Mouse (Mus musculus) Patski (cell line): ENCODE measurements around the gene Gm13090. TPM values are rescaled to one million over a fixed set of nuclear protein-coding genes. Genes with fewer than 3 reads are reported as not detected.

ENCODE experiments used
- ATAC-seq: fragments of 100-300 bp; one replicate; pipeline ENCODE4 v1.8.0; 2021
- CTCF ChIA-PET: fragments of 350-600 bp; sonication (Branson Sonifier 250); formaldehyde crosslinking; loops from one replicate; lab custom pipeline; 2022; ENCODE audit warnings: inconsistent platforms; lab: Charles Lee
- POLR2A ChIA-PET: fragments of 350-600 bp; sonication (Branson Sonifier 250); formaldehyde crosslinking; loops from one replicate; lab custom pipeline; 2022; ENCODE audit warnings: antibody characterized with exemption, inconsistent platforms; lab: Charles Lee
- DNase-seq: peaks from one replicate; pipeline ENCODE4 v3.0.0-alpha.2; 2011; ENCODE audit warnings: low read depth, low spot score
- H3K27me3 ChIP-seq: fragments of 371-371 bp; one replicate; pipeline ENCODE4 v1.5.1; 2021
- CTCF ChIP-seq: fragments of 100-300 bp; IDR thresholded peaks from one replicate; pipeline ENCODE4 v1.5.1; 2021
- in situ Hi-C: fragments of 300-500 bp; cut with MboI; formaldehyde crosslinking; loops from 3 replicates; pipeline ENCODE4 v1.11.1; 2018; ENCODE audit warnings: low pct_unique_long_range_greater_than_20kb, mixed read lengths
- polyA plus RNA-seq: library from polyadenylated mRNA; unstranded; gene quantifications from one replicate; pipeline ENCODE4 v1.2.3, GENCODE M21; 2021

The Gm13090 gene
- polyA plus RNA-seq, 1 experiment from 2014 or later, result not detected

- POLR2A ChIA-PET, result no interaction called here
- H3K27me3 ChIP-seq, result peaks cover 26% of the 10 kb centered on the region
- DNase-seq (no peak), ATAC-seq (no peak)
- in situ Hi-C loops, result no loop called here
- CTCF ChIA-PET, result interaction anchor here (3.2 kb wide), 1 partner anchor 68 kb away, joined by 10 read pairs; no protein-coding TSS in a partner anchor
- no peak for TF ChIP-seq CTCF
Measured at GRCm38 (mm10) chr4:151138586-151138985, 49.2 kb downstream of the Gm13090 start.

GRCm38 (mm10) chr4:151139053-151139840, 49.9 kb downstream of the Gm13090 start:
- peaks cover 26% of the 10 kb centered on the region for H3K27me3 ChIP-seq
- ATAC-seq (no peak), DNase-seq (no peak)
- in situ Hi-C loops, result no loop called here
- TF ChIP-seq CTCF, result no peak
- CTCF ChIA-PET, result interaction anchor here (0.7 to 3.2 kb wide), 16 partner anchors 16 to 86 kb away, joined by 3 to 11 read pairs (median 4); no protein-coding TSS in a partner anchor
- POLR2A ChIA-PET, result no interaction called here

GRCm38 (mm10) chr4:151140368-151140982, 51.1 kb downstream of the Gm13090 start:
- ATAC-seq (no peak), DNase-seq (no peak)
- in situ Hi-C loops, result loop anchor here (5.0 to 10.0 kb wide), 2 partner anchors 63 to 176 kb away; no protein-coding TSS in a partner anchor
- TF ChIP-seq CTCF, result no peak
- POLR2A ChIA-PET, result no interaction called here
- CTCF ChIA-PET, result interaction anchor here (0.8 to 3.2 kb wide), 12 partner anchors 15 to 76 kb away, joined by 3 to 11 read pairs (median 4); no protein-coding TSS in a partner anchor
- peaks cover 19% of the 10 kb centered on the region for H3K27me3 ChIP-seq

Other genes starting within 250 kb of the Gm13090 start
- 164 TPM for gene Errfi1, start 235.7 kb upstream of the Gm13090 start, polyA plus RNA-seq
- 219 TPM for gene Park7, start 175.1 kb upstream of the Gm13090 start, polyA plus RNA-seq
- gene Tnfrsf9, start 175.0 kb upstream of the Gm13090 start, polyA plus RNA-seq, result 2.1 TPM
- not detected for gene Uts2, start 92.5 kb upstream of the Gm13090 start, polyA plus RNA-seq
- 7.4 TPM for gene Per3, start 44.9 kb upstream of the Gm13090 start, polyA plus RNA-seq
- gene Vamp3, start 31.6 kb upstream of the Gm13090 start, polyA plus RNA-seq, result 39.6 TPM